Mouse (Mus musculus) cortical plate, adult 2 months (tissue): ENCODE data around the gene Kif18a.

Experiments used
- CTCF ChIP-seq: fragments of 200-500 bp; IDR thresholded peaks from 2 replicates; pipeline ENCODE4 v1.5.1; 2011; ENCODE audit warnings: mild to moderate bottlenecking, control low read depth, low read length; ENCODE audit not compliant: insufficient read depth; ENCODE audit errors: extremely low read depth
- POLR2A ChIP-seq: fragments of 200-500 bp; IDR thresholded peaks from 2 replicates; pipeline ENCODE4 v1.6.1; 2011; ENCODE audit warnings: mild to moderate bottlenecking, low read length, control low read depth; ENCODE audit not compliant: insufficient read depth; ENCODE audit errors: extremely low read depth

- TF ChIP-seq CTCF (no peak), POLR2A (no peak)
Observed at GRCm38 (mm10) chr2:109311369-109311768, 30.8 kb downstream of the Kif18a start.
